Mouse (Mus musculus) heart, postnatal 0 days (tissue): ENCODE results near the gene Serpinh1. TPM values are rescaled to one million over a fixed set of nuclear protein-coding genes. Genes with fewer than 3 reads are reported as not detected.
A peak's percentile ranks its signal among the peaks of the same experiment; 100 is the strongest.

ENCODE experiments used
- ATAC-seq: fragments of 200-750 bp; cut with Nextera tagmentation; 2 replicates; pipeline ENCODE4 v1.8.0; 2017; ENCODE audit warnings: low read depth, moderate number of reproducible peaks, moderate library complexity; ENCODE audit not compliant: insufficient read depth
- DNase-seq: peaks from one replicate; pipeline ENCODE4 v3.0.0-alpha.2; 2016; ENCODE audit warnings: low spot score
- H3K27ac ChIP-seq: fragments of 300-500 bp; sonication (generic); 2 replicates; pipeline ENCODE4 v1.5.1; 2014; ENCODE audit warnings: low read depth, mild to moderate bottlenecking
- H3K27me3 ChIP-seq: fragments of 300-500 bp; sonication (generic); 2 replicates; pipeline ENCODE4 v1.6.1; 2014; ENCODE audit warnings: low read length, mixed read lengths; ENCODE audit not compliant: control insufficient read depth, insufficient read depth
- H3K36me3 ChIP-seq: fragments of 300-500 bp; sonication (generic); replicated peaks from 2 replicates; pipeline ENCODE4 v1.6.1; 2014; ENCODE audit warnings: low read length, mixed read lengths; ENCODE audit not compliant: control insufficient read depth, insufficient read depth
- H3K4me1 ChIP-seq: fragments of 300-500 bp; sonication (generic); 2 replicates; pipeline ENCODE4 v1.6.1; 2014; ENCODE audit warnings: antibody characterized with exemption; ENCODE audit not compliant: control insufficient read depth, insufficient read depth
- H3K4me2 ChIP-seq: fragments of 300-500 bp; sonication (generic); 2 replicates; pipeline ENCODE4 v1.6.1; 2014; ENCODE audit warnings: low read depth, mild to moderate bottlenecking, low read length, moderate library complexity
- H3K4me3 ChIP-seq: fragments of 300-500 bp; sonication (generic); 2 replicates; pipeline ENCODE4 v1.5.1; 2014; ENCODE audit warnings: low read depth, low read length
- H3K9ac ChIP-seq: fragments of 300-500 bp; sonication (generic); replicated peaks from 2 replicates; pipeline ENCODE4 v1.6.1; 2014; ENCODE audit warnings: low read depth, low read length, mixed read lengths
- H3K9me3 ChIP-seq: fragments of 300-500 bp; sonication (generic); replicated peaks from 2 replicates; pipeline ENCODE4 v1.6.1; 2016; ENCODE audit warnings: low read length; ENCODE audit not compliant: control insufficient read depth
- CTCF ChIP-seq: IDR thresholded peaks from 2 replicates; pipeline ENCODE4 v1.5.1; 2016; ENCODE audit warnings: antibody characterized with exemption, control low read depth, low read depth
- EP300 ChIP-seq: IDR thresholded peaks from 2 replicates; pipeline ENCODE4 v1.6.1; 2016; ENCODE audit warnings: antibody characterized with exemption, low read depth
- WGBS: fragments of 180-500 bp; shearing (Covaris S2); extraction: QIAGEN DNeasy Blood & Tissue Kit; methylation state at CpG from one replicate; pipeline ENCODE4 v1.1.7; 2014; 5-methylcytosine and 5-hydroxymethylcytosine counted together
- polyA plus RNA-seq: library from polyadenylated mRNA; unstranded; fragments of >200 nt; fragmentation: Nextera tagmentation; extraction: Ambion mirVana; gene quantifications from 2 replicates; pipeline ENCODE4 v1.2.1, GENCODE M21; 2015
- total RNA-seq: library from RNA; depleted of rRNA; stranded (reverse); fragments of >200 nt; gene quantifications from 2 replicates; pipeline ENCODE4 v1.2.3, GENCODE M21; 2014; ENCODE audit warnings: low replicate concordance

Serpinh1 gene
- total and polyA plus RNA-seq, 2 experiments from 2014 or later = 522 to 811 TPM

GRCm38 (mm10) chr7:99356244-99356930 lies 3.3 kb upstream of the Serpinh1 start:
- 5% methylated on average over 9 of the region's 9 CpGs for WGBS
- Histone ChIP-seq H3K4me1 (peaks cover 53% of the 10 kb centered on the region), H3K27ac (peak overlapping the region; percentile 99), H3K4me2 (peak overlapping the region; percentile 52), H3K9me3 (no peaks in the 10 kb centered on the region), H3K27me3 (no peaks in the 10 kb centered on the region), H3K9ac (peak overlapping the region; percentile 44; the same call in 1 of the 2 replicates), H3K36me3 (no peaks in the 10 kb centered on the region), H3K4me3 (peak overlapping the region; percentile 24)
- peak; percentile 31 for ATAC-seq
- DNase-seq = peak; percentile 90
- TF ChIP-seq EP300 = no peak
- no peak for TF ChIP-seq CTCF

- Histone ChIP-seq H3K27me3 (no peaks in the 10 kb centered on the region), H3K27ac (peak overlapping the region; percentile 99), H3K36me3 (no peaks in the 10 kb centered on the region), H3K9me3 (no peaks in the 10 kb centered on the region), H3K4me3 (peak overlapping the region; percentile 24), H3K4me2 (peak overlapping the region; percentile 52), H3K4me1 (peaks cover 56% of the 10 kb centered on the region), H3K9ac (peak overlapping the region; percentile 55)
- ATAC-seq (peak; percentile 35), DNase-seq (peak; percentile 95)
- WGBS = 7% methylated on average over 7 of the region's 7 CpGs
- no peak for TF ChIP-seq CTCF
- peak; percentile 58; the same call in 1 of the 2 replicates for TF ChIP-seq EP300
Measured at GRCm38 (mm10) chr7:99355731-99356131, 2.7 kb upstream of the Serpinh1 start.

GRCm38 (mm10) chr7:99351802-99352517 lies 1.1 kb downstream of the Serpinh1 start:
- Histone ChIP-seq H3K36me3 (peaks cover 29% of the 10 kb centered on the region), H3K27me3 (no peaks in the 10 kb centered on the region), H3K9me3 (no peaks in the 10 kb centered on the region), H3K4me2 (peak overlapping the region; percentile 92), H3K9ac (peak overlapping the region; percentile 84), H3K4me3 (peak overlapping the region; percentile 71), H3K4me1 (peaks cover 51% of the 10 kb centered on the region), H3K27ac (peak overlapping the region; percentile 96)
- DNase-seq (peak; percentile 75), ATAC-seq (no peak)
- 4% methylated on average over 18 of the region's 18 CpGs for WGBS
- TF ChIP-seq EP300 = no peak
- TF ChIP-seq CTCF = no peak

GRCm38 (mm10) chr7:99351104-99351801 lies 1.8 kb downstream of the Serpinh1 start:
- DNase-seq (peak; percentile 58), ATAC-seq (no peak)
- H3K27ac ChIP-seq = peak overlapping the region; percentile 96
- no peaks in the 10 kb centered on the region for H3K27me3 ChIP-seq
- H3K9me3 ChIP-seq = no peaks in the 10 kb centered on the region
- H3K4me2 ChIP-seq = peak overlapping the region; percentile 92
- H3K36me3 ChIP-seq = peaks cover 36% of the 10 kb centered on the region
- peaks cover 45% of the 10 kb centered on the region for H3K4me1 ChIP-seq
- H3K4me3 ChIP-seq = peak overlapping the region; percentile 71
- TF ChIP-seq CTCF = no peak
- TF ChIP-seq EP300 = no peak
- 2% methylated on average over 12 of the region's 12 CpGs for WGBS
- peak overlapping the region; percentile 84 for H3K9ac ChIP-seq
